Mouse (Mus musculus) cerebellum, adult 9-11 months (tissue): ENCODE measurements around the gene Slc24a4.

Experiments used
- DNase-seq: peaks from one replicate; pipeline ENCODE4 v3.0.0; 2022

The Slc24a4 gene

GRCm38 (mm10) chr12:102310261-102310660, 181.7 kb downstream of the Slc24a4 start:
- DNase-seq, result no peak

- no peak for DNase-seq
Observed at GRCm38 (mm10) chr12:102311454-102311853, 182.9 kb downstream of the Slc24a4 start.
